Mouse (Mus musculus) myocyte (in vitro differentiated cells): ENCODE measurements at regions not wholly inside any gene's neighbourhood (a gene's known extent, or its start where the extent isn't known, plus 50 kb on each side); places are given as distances from the start of the nearest gene placed in this dataset.

ENCODE experiments used
- H3K27me3 ChIP-seq: one replicate; pipeline ENCODE4 v1.6.1; 2011; ENCODE audit not compliant: control insufficient read depth, insufficient read depth, insufficient read length
- H3K36me3 ChIP-seq: one replicate; pipeline ENCODE4 v1.6.1; 2011; ENCODE audit not compliant: control insufficient read depth, insufficient read depth
- H3K4me2 ChIP-seq: one replicate; pipeline ENCODE4 v1.6.1; 2011; ENCODE audit warnings: low read depth, control low read depth
- H3K4me3 ChIP-seq: one replicate; pipeline ENCODE4 v1.5.1; 2011; ENCODE audit warnings: mild to moderate bottlenecking, control low read depth, moderate library complexity
- H3K79me2 ChIP-seq: one replicate; pipeline ENCODE4 v1.6.1; 2011; ENCODE audit not compliant: control insufficient read depth, insufficient read depth
- H3ac ChIP-seq: one replicate; pipeline ENCODE4 v1.6.1; 2011; ENCODE audit not compliant: control insufficient read depth, insufficient read length
- CEBPB ChIP-seq: IDR thresholded peaks from 2 replicates; pipeline ENCODE4 v1.6.1; 2011; ENCODE audit warnings: mild to moderate bottlenecking, moderate library complexity; ENCODE audit not compliant: poor library complexity, insufficient read depth, severe bottlenecking
- E2F4 ChIP-seq: IDR thresholded peaks from one replicate; pipeline ENCODE4 v1.6.1; 2011; ENCODE audit warnings: mild to moderate bottlenecking, control low read depth, moderate library complexity; ENCODE audit not compliant: insufficient read depth
- MAX ChIP-seq: IDR thresholded peaks from one replicate; pipeline ENCODE4 v1.6.1; 2011; ENCODE audit warnings: low read depth, mild to moderate bottlenecking, control low read depth
- MYOD1 ChIP-seq, 3 experiments: IDR thresholded peaks; one replicate each; pipeline ENCODE4 v1.6.1; 2011; ENCODE audit warnings: control low read depth in 2 of 3, low read depth in 2 of 3, mild to moderate bottlenecking in 2 of 3, moderate library complexity in 1 of 3; ENCODE audit not compliant: insufficient read length in 2 of 3, control insufficient read depth in 1 of 3
- MYOG ChIP-seq, 3 experiments: IDR thresholded peaks; one replicate each; pipeline ENCODE4 v1.6.1; 2011; ENCODE audit warnings: control low read depth in 2 of 3, low read depth in 2 of 3, mild to moderate bottlenecking in 2 of 3; ENCODE audit not compliant: insufficient read length in 2 of 3, control insufficient read depth in 1 of 3, insufficient read depth in 1 of 3
- POLR2A ChIP-seq: IDR thresholded peaks from one replicate; pipeline ENCODE4 v1.6.1; 2011; ENCODE audit warnings: low read depth, mild to moderate bottlenecking, control low read depth, moderate library complexity; ENCODE audit not compliant: insufficient read length
- POLR2AphosphoS2 ChIP-seq: IDR thresholded peaks from one replicate; pipeline ENCODE4 v1.6.1; 2011; ENCODE audit warnings: low read depth, control low read depth; ENCODE audit not compliant: insufficient read length
- REST ChIP-seq: IDR thresholded peaks from one replicate; pipeline ENCODE4 v1.6.1; 2011; ENCODE audit warnings: mild to moderate bottlenecking, control low read depth, moderate library complexity; ENCODE audit not compliant: insufficient read depth, insufficient read length
- SRF ChIP-seq: IDR thresholded peaks from one replicate; pipeline ENCODE4 v1.6.1; 2011; ENCODE audit warnings: low read depth; ENCODE audit not compliant: control insufficient read depth, insufficient read length
- TCF12 ChIP-seq: IDR thresholded peaks from one replicate; pipeline ENCODE4 v1.6.1; 2011; ENCODE audit warnings: mild to moderate bottlenecking, control low read depth; ENCODE audit not compliant: poor library complexity, insufficient read depth, severe bottlenecking
- TCF3 ChIP-seq: IDR thresholded peaks from one replicate; pipeline ENCODE4 v1.6.1; 2011; ENCODE audit warnings: low read depth, control low read depth; ENCODE audit not compliant: insufficient read length
- USF1 ChIP-seq: IDR thresholded peaks from one replicate; pipeline ENCODE4 v1.6.1; 2011; ENCODE audit warnings: low read depth, mild to moderate bottlenecking, control low read depth, moderate library complexity

- Histone ChIP-seq H3K27me3 (no peaks in the 10 kb centered on the region), H3K4me2 (no peak overlapping the region), H3K4me3 (no peak overlapping the region), H3K79me2 (no peaks in the 10 kb centered on the region), H3K36me3 (no peaks in the 10 kb centered on the region), H3ac (no peak overlapping the region)
- TF ChIP-seq MAX, result no peak
Observed at GRCm38 (mm10) chr8:15311509-15311908, 265.6 kb upstream of the BB014433 start.

- Histone ChIP-seq H3K36me3 (no peaks in the 10 kb centered on the region), H3K79me2 (no peaks in the 10 kb centered on the region), H3K4me2 (no peak overlapping the region), H3K27me3 (no peaks in the 10 kb centered on the region), H3K4me3 (no peak overlapping the region), H3ac (no peak overlapping the region)
- TF ChIP-seq MYOG (IDR thresholded peaks at IDR 0.05; ENCODE audit: control insufficient read depth in 1 of 3, insufficient read depth in 1 of 3, insufficient read length in 2 of 3, low read depth in 2 of 3) (no peak), POLR2AphosphoS2 (no peak), POLR2A (no peak), TCF12 (no peak), TCF3 (no peak), MAX (no peak)
Observed at GRCm38 (mm10) chr8:15311045-15311444, 265.2 kb upstream of the BB014433 start.

GRCm38 (mm10) chr8:15304143-15304677 is 258.3 kb upstream of the BB014433 start:
- TF ChIP-seq CEBPB (no peak), USF1 (no peak), TCF3 (no peak), MAX (no peak), TCF12 (no peak), MYOG (IDR thresholded peaks at IDR 0.05; ENCODE audit: control insufficient read depth in 1 of 3, insufficient read depth in 1 of 3, insufficient read length in 2 of 3, low read depth in 2 of 3) (no peak), POLR2A (no peak), POLR2AphosphoS2 (no peak), REST (no peak), E2F4 (no peak), MYOD1 (IDR thresholded peaks at IDR 0.05; ENCODE audit: control insufficient read depth in 1 of 3, insufficient read length in 2 of 3, low read depth in 2 of 3) (no peak), SRF (no peak)
- Histone ChIP-seq H3K27me3 (no peaks in the 10 kb centered on the region), H3ac (no peak overlapping the region), H3K4me3 (no peak overlapping the region), H3K79me2 (no peaks in the 10 kb centered on the region), H3K4me2 (no peak overlapping the region), H3K36me3 (no peaks in the 10 kb centered on the region)

GRCm38 (mm10) chr8:15273775-15274174 is 227.9 kb upstream of the BB014433 start:
- peaks cover 10% of the 10 kb centered on the region for H3K27me3 ChIP-seq
- H3K4me3 ChIP-seq, result no peak overlapping the region
- no peak overlapping the region for H3K4me2 ChIP-seq
- TF ChIP-seq MYOD1 (IDR thresholded peaks at IDR 0.05; ENCODE audit: control insufficient read depth in 1 of 3, insufficient read length in 2 of 3, low read depth in 2 of 3) (no peak), E2F4 (no peak), USF1 (no peak), CEBPB (no peak), POLR2AphosphoS2 (no peak), MAX (no peak), POLR2A (no peak), TCF3 (no peak), SRF (no peak), TCF12 (no peak), MYOG (IDR thresholded peaks at IDR 0.05; ENCODE audit: control insufficient read depth in 1 of 3, insufficient read depth in 1 of 3, insufficient read length in 2 of 3, low read depth in 2 of 3) (no peak), REST (no peak)
- H3K79me2 ChIP-seq, result no peaks in the 10 kb centered on the region
- H3ac ChIP-seq, result no peak overlapping the region
- H3K36me3 ChIP-seq, result no peaks in the 10 kb centered on the region

- Histone ChIP-seq H3K79me2 (no peaks in the 10 kb centered on the region), H3ac (no peak overlapping the region), H3K36me3 (no peaks in the 10 kb centered on the region), H3K27me3 (peaks cover 10% of the 10 kb centered on the region), H3K4me2 (no peak overlapping the region), H3K4me3 (no peak overlapping the region)
- TF ChIP-seq SRF, result no peak
- TF ChIP-seq POLR2AphosphoS2, result no peak
- no peak for TF ChIP-seq REST
- TF ChIP-seq TCF12, result no peak
- TF ChIP-seq E2F4, result no peak
- no peak for TF ChIP-seq TCF3
- no peak for TF ChIP-seq USF1
- TF ChIP-seq MAX, result no peak
- no peak for TF ChIP-seq CEBPB
- no peak for TF ChIP-seq MYOD1 (IDR thresholded peaks at IDR 0.05; ENCODE audit: control insufficient read depth in 1 of 3, insufficient read length in 2 of 3, low read depth in 2 of 3)
- TF ChIP-seq POLR2A, result no peak
- TF ChIP-seq MYOG (IDR thresholded peaks at IDR 0.05; ENCODE audit: control insufficient read depth in 1 of 3, insufficient read depth in 1 of 3, insufficient read length in 2 of 3, low read depth in 2 of 3), result no peak
Observed at GRCm38 (mm10) chr8:15271793-15272587, 226.1 kb upstream of the BB014433 start.
